27 mouse cellular contexts compared by ENCODE assay signal in genomic region chr13:68906667-68907066, GRCm38 (mm10).
A peak's percentile ranks its signal among the peaks of the same experiment; 100 is the strongest.
DNase-seq lines count a peak whose midpoint lies in the region; ATAC-seq lines count a peak whose summit lies in the region.
"Had no signal": no experiment of that assay in that cellular context is flagged by ENCODE, and none has a peak within 500 bp of the region (broad histone marks: within the 10 kb centered on the region; RNA-seq: fewer than 3 reads in every experiment).

No protein-coding gene starts in this region.

- no peak overlapping the region for H3K27ac ChIP-seq in midbrain, embryonic 16.5 days (ENCODE audit: low read length)
- H3K27ac ChIP-seq in midbrain, embryonic 13.5 days: no peak overlapping the region
- H3K27ac ChIP-seq: embryonic facial prominence, embryonic 12.5 days; forebrain, embryonic 15.5 days; heart, embryonic 13.5 days; hindbrain, embryonic 14.5 days; liver, embryonic 12.5 days; midbrain, embryonic 12.5 days; stomach, embryonic 15.5 days had no signal

- no peak for DNase-seq in frontal cortex, postnatal 14 days (ENCODE audit: low spot score in 2 of 2)
- DNase-seq in left cerebral cortex, postnatal 25 days (ENCODE audit: low spot score in 2 of 2): peak; percentile 36 to 91
- DNase-seq in spleen, adult 18-20 months: no peak
- DNase-seq in cerebellum, postnatal 25 days: no peak
- DNase-seq: adrenal gland, adult 8-10 months; cerebellum, adult 8-10 months; cerebellum, postnatal 36 days; embryo, embryonic 11 days; heart, postnatal 10 days; kidney, postnatal 14 days; layer of hippocampus, adult 9-11 months; liver, postnatal 0 days; lung, postnatal 36 days; thymus, postnatal 14 days had no signal

- 70% methylated on average over 1 of the region's 1 CpGs for WGBS in midbrain, embryonic 16.5 days
- 60% methylated on average over 1 of the region's 1 CpGs for WGBS in midbrain, embryonic 13.5 days

- no peaks in the 10 kb centered on the region for H3K9me3 ChIP-seq in midbrain, embryonic 16.5 days (replicated peaks; ENCODE audit: control insufficient read depth, low read length, poor library complexity, severe bottlenecking)
- no peaks in the 10 kb centered on the region for H3K9me3 ChIP-seq in midbrain, embryonic 13.5 days
- H3K9me3 ChIP-seq: embryonic facial prominence, embryonic 12.5 days; forebrain, embryonic 15.5 days; heart, embryonic 13.5 days; liver, embryonic 12.5 days; midbrain, embryonic 12.5 days; stomach, embryonic 15.5 days had no signal

- intact Hi-C loops in left cerebral cortex, postnatal 25 days (cut with DNase I): no loop called here

- H3K36me3 ChIP-seq in midbrain, embryonic 16.5 days (ENCODE audit: control insufficient read depth, insufficient read depth, low read length): no peaks in the 10 kb centered on the region
- no peaks in the 10 kb centered on the region for H3K36me3 ChIP-seq in midbrain, embryonic 13.5 days
- H3K36me3 ChIP-seq: embryonic facial prominence, embryonic 12.5 days; forebrain, embryonic 15.5 days; G1E; heart, embryonic 13.5 days; liver, embryonic 12.5 days; midbrain, embryonic 12.5 days; stomach, embryonic 15.5 days had no signal

- no peak overlapping the region for H3K4me3 ChIP-seq in midbrain, embryonic 16.5 days (ENCODE audit: low read depth, low read length)
- H3K4me3 ChIP-seq in midbrain, embryonic 13.5 days (replicated peaks): no peak overlapping the region
- H3K4me3 ChIP-seq: embryonic facial prominence, embryonic 12.5 days; forebrain, embryonic 15.5 days; heart, embryonic 13.5 days; liver, embryonic 12.5 days; megakaryocyte, embryonic 14.5 days; midbrain, embryonic 12.5 days; stomach, embryonic 15.5 days had no signal

- H3K4me1 ChIP-seq in midbrain, embryonic 16.5 days (ENCODE audit: control insufficient read depth, insufficient read depth, low read length): no peaks in the 10 kb centered on the region
- H3K4me1 ChIP-seq in midbrain, embryonic 13.5 days (replicated peaks): no peaks in the 10 kb centered on the region
- H3K4me1 ChIP-seq: embryonic facial prominence, embryonic 12.5 days; forebrain, embryonic 15.5 days; heart, embryonic 13.5 days; liver, embryonic 12.5 days; megakaryocyte, embryonic 14.5 days; midbrain, embryonic 12.5 days; stomach, embryonic 15.5 days had no signal

- no peak overlapping the region for H3K4me2 ChIP-seq in midbrain, embryonic 16.5 days (ENCODE audit: low read length)
- no peak overlapping the region for H3K4me2 ChIP-seq in midbrain, embryonic 13.5 days (replicated peaks)
- H3K4me2 ChIP-seq: embryonic facial prominence, embryonic 12.5 days; forebrain, embryonic 15.5 days; heart, embryonic 13.5 days; hindbrain, embryonic 14.5 days; liver, embryonic 12.5 days; midbrain, embryonic 12.5 days; stomach, embryonic 15.5 days had no signal

- peak; percentile 93 for ATAC-seq in frontal cortex, adult (ENCODE audit: low TSS enrichment)
- 0 out of 2 replicates have a peak, but pooled peaks have one; percentile 70 for ATAC-seq in midbrain, embryonic 16.5 days
- no peak for ATAC-seq in midbrain, embryonic 13.5 days
- ATAC-seq: forebrain, embryonic 15.5 days; intestine, postnatal 0 days; liver, embryonic 12.5 days; liver, postnatal 0 days had no signal

- H3K27me3 ChIP-seq in midbrain, embryonic 16.5 days (ENCODE audit: control insufficient read depth, insufficient read depth, low read depth, low read length): no peaks in the 10 kb centered on the region
- H3K27me3 ChIP-seq in midbrain, embryonic 13.5 days: no peaks in the 10 kb centered on the region
- H3K27me3 ChIP-seq: embryonic facial prominence, embryonic 12.5 days; forebrain, embryonic 15.5 days; heart, embryonic 13.5 days; liver, embryonic 12.5 days; megakaryocyte, embryonic 14.5 days; midbrain, embryonic 12.5 days; stomach, embryonic 15.5 days had no signal

- H3K9ac ChIP-seq in midbrain, embryonic 16.5 days (ENCODE audit: low read depth, low read length): no peak overlapping the region
- H3K9ac ChIP-seq in midbrain, embryonic 13.5 days (replicated peaks): no peak overlapping the region
- H3K9ac ChIP-seq: embryonic facial prominence, embryonic 12.5 days; forebrain, embryonic 15.5 days; heart, embryonic 13.5 days; hindbrain, embryonic 14.5 days; liver, embryonic 12.5 days; liver, postnatal 0 days; midbrain, embryonic 12.5 days; stomach, embryonic 15.5 days had no signal

Comparison
In these comparisons a context has a peak if more than half of its experiments do, and no peak if none do; other contexts are left out.
1. DNase-seq: peak in left cerebral cortex, postnatal 25 days (2 of 2); none in frontal cortex, postnatal 14 days (0 of 2), spleen, adult 18-20 months (0 of 2) and cerebellum, postnatal 25 days (0 of 2).